Mouse (Mus musculus) G1E (cell line): ENCODE results near the gene Wdr26.

Experiments used
- CTCF ChIP-seq: IDR thresholded peaks from 2 replicates; pipeline ENCODE4 v1.5.1; 2012; ENCODE audit warnings: low read depth, low read length, inconsistent platforms, mixed read lengths
- GATA1 ChIP-seq: IDR thresholded peaks from 2 replicates; pipeline ENCODE4 v1.6.1; 2012; ENCODE audit warnings: borderline replicate concordance, low read length, inconsistent platforms, mixed read lengths
- POLR2AphosphoS5 ChIP-seq: IDR thresholded peaks from 2 replicates; pipeline ENCODE4 v1.6.1; 2012; ENCODE audit warnings: low read depth, low read length, inconsistent platforms; ENCODE audit not compliant: insufficient replicate concordance

DNA sequence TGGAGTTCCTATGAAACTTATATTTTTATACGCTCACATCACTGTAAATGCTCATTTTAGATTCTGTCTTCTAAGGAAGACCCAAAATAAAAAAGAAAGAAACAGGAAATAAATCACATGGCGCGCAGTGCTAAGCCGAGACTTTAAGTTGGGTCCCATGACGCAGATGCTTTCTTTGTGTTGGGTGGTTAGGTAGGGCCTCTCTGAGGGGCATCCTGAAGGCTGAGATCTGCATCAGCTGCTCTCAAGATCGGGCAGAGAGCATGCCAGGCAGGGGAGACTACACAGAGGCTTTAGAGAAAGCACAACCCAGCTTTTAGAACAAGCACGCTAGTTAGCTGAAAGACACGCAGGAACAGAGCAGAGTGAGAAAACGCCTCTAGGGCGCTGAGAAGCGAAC lies 16.0 kb upstream of the Wdr26 start:
- TF ChIP-seq CTCF (no peak), POLR2AphosphoS5 (no peak), GATA1 (no peak)
